Mouse (Mus musculus): ENCODE data around the gene Eif2b4. TPM values are rescaled to one million over a fixed set of nuclear protein-coding genes. Genes with fewer than 3 reads are reported as not detected.

The Eif2b4 gene
- 56.7 and 58.6 TPM in 2 replicates for polyA plus RNA-seq (2014; fragmentation: Nextera tagmentation; extraction: Ambion mirVana)

GRCm38 (mm10) chr5:31192939-31193630 lies at the start of gene Eif2b4, which contains the start of gene Snx17:
TSS of gene Eif2b4 (minus strand) at chr5:31193430.
TSS of gene Snx17 (plus strand) at chr5:31193227.
- Histone ChIP-seq H3K9me3 (replicated peaks; ENCODE audit: control insufficient read depth, low read length) (no peaks in the 10 kb centered on the region), H3K4me3 (ENCODE audit: low read depth, low read length) (peak within 1 kb of the TSS; percentile 73), H3K27ac (ENCODE audit: low read depth, low read length) (peak within 1 kb of the TSS; percentile 89), H3K9ac (ENCODE audit: low read depth, low read length) (peak within 1 kb of the TSS; percentile 90), H3K4me1 (ENCODE audit: control insufficient read depth, insufficient read depth, low read length) (peaks cover 11% of the 10 kb centered on the region), H3K36me3 (ENCODE audit: control insufficient read depth, insufficient read depth, low read length) (peaks cover 29% of the 10 kb centered on the region), H3K27me3 (ENCODE audit: control insufficient read depth, insufficient read depth, low read length) (no peaks in the 10 kb centered on the region), H3K4me2 (peak within 1 kb of the TSS; percentile 82)
- peak; percentile 92 for ATAC-seq (replicated peaks; ENCODE audit: insufficient number of reproducible peaks, low FRiP score, low TSS enrichment)
- under 1% methylated on average over 48 of the region's 48 CpGs for WGBS (ENCODE audit: insufficient replicate concordance)

DNA sequence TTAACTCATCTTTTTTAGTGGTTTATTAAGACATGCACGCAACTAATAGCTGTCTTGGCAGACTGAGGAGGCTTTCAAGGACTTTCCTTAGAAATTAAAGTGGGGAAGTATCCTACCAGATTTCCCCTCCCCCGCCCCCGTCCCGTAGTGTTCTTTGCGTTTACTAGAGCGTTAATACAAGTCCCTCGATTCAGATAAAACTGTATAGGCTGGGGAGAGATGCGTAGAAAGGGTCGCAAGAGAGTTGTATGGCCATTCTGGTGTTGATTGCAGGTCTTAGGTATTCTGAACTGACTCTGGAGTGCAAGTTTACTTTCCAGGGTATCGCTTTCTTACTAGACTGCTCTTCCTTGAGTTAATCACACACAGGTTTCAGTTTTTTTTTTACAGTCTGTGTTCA lies 49.0 kb upstream of the Eif2b4 start:
- Histone ChIP-seq H3K4me3 (ENCODE audit: low read depth, low read length) (peak overlapping the region; percentile 89), H3K36me3 (ENCODE audit: control insufficient read depth, insufficient read depth, low read length) (peaks cover 24% of the 10 kb centered on the region), H3K4me1 (ENCODE audit: control insufficient read depth, insufficient read depth, low read length) (peaks cover 5% of the 10 kb centered on the region), H3K9ac (ENCODE audit: low read depth, low read length) (peak overlapping the region; percentile 98), H3K27ac (ENCODE audit: low read depth, low read length) (peak overlapping the region; percentile 99; the same call in 1 of the 2 replicates), H3K9me3 (replicated peaks; ENCODE audit: control insufficient read depth, low read length) (no peaks in the 10 kb centered on the region), H3K27me3 (ENCODE audit: control insufficient read depth, insufficient read depth, low read length) (no peaks in the 10 kb centered on the region), H3K4me2 (peak overlapping the region; percentile 75)
- WGBS (ENCODE audit: insufficient replicate concordance) = 26% methylated on average over 10 of the region's 10 CpGs
- ATAC-seq (replicated peaks; ENCODE audit: insufficient number of reproducible peaks, low FRiP score, low TSS enrichment) = no peak

- Histone ChIP-seq H3K36me3 (ENCODE audit: control insufficient read depth, insufficient read depth, low read length) (peaks cover 21% of the 10 kb centered on the region), H3K27me3 (ENCODE audit: control insufficient read depth, insufficient read depth, low read length) (no peaks in the 10 kb centered on the region), H3K4me1 (ENCODE audit: control insufficient read depth, insufficient read depth, low read length) (peaks cover 5% of the 10 kb centered on the region), H3K9ac (ENCODE audit: low read depth, low read length) (peak overlapping the region; percentile 98), H3K4me2 (peak overlapping the region; percentile 75), H3K4me3 (ENCODE audit: low read depth, low read length) (peak overlapping the region; percentile 89), H3K9me3 (replicated peaks; ENCODE audit: control insufficient read depth, low read length) (no peaks in the 10 kb centered on the region), H3K27ac (ENCODE audit: low read depth, low read length) (peak overlapping the region; percentile 99)
- 2% methylated on average over 13 of the region's 13 CpGs for WGBS (ENCODE audit: insufficient replicate concordance)
- ATAC-seq (replicated peaks; ENCODE audit: insufficient number of reproducible peaks, low FRiP score, low TSS enrichment) = no peak
Measured at GRCm38 (mm10) chr5:31241522-31242034, 48.3 kb upstream of the Eif2b4 start.

GRCm38 (mm10) chr5:31240637-31241521 lies 47.6 kb upstream of the Eif2b4 start, which contains the start of the genes Nrbp1 and Gm9970:
TSS of gene Nrbp1 (plus strand) at chr5:31240864.
TSS of gene Gm9970 (minus strand) at chr5:31241232.
- peak within 1 kb of the TSS; percentile 98 for H3K9ac ChIP-seq (ENCODE audit: low read depth, low read length)
- peaks cover 2% of the 10 kb centered on the region; the same call in 1 of the 2 replicates for H3K9me3 ChIP-seq (replicated peaks; ENCODE audit: control insufficient read depth, low read length)
- H3K27me3 ChIP-seq (ENCODE audit: control insufficient read depth, insufficient read depth, low read length) = no peaks in the 10 kb centered on the region
- H3K27ac ChIP-seq (ENCODE audit: low read depth, low read length) = peak within 1 kb of the TSS; percentile 99
- ATAC-seq (replicated peaks; ENCODE audit: insufficient number of reproducible peaks, low FRiP score, low TSS enrichment) = peak; percentile 98
- under 1% methylated on average over 80 of the region's 103 CpGs for WGBS (ENCODE audit: insufficient replicate concordance)
- peaks cover 5% of the 10 kb centered on the region for H3K4me1 ChIP-seq (ENCODE audit: control insufficient read depth, insufficient read depth, low read length)
- peak within 1 kb of the TSS; percentile 75 for H3K4me2 ChIP-seq
- peaks cover 16% of the 10 kb centered on the region for H3K36me3 ChIP-seq (ENCODE audit: control insufficient read depth, insufficient read depth, low read length)
- H3K4me3 ChIP-seq (ENCODE audit: low read depth, low read length) = peak within 1 kb of the TSS; percentile 89

DNA sequence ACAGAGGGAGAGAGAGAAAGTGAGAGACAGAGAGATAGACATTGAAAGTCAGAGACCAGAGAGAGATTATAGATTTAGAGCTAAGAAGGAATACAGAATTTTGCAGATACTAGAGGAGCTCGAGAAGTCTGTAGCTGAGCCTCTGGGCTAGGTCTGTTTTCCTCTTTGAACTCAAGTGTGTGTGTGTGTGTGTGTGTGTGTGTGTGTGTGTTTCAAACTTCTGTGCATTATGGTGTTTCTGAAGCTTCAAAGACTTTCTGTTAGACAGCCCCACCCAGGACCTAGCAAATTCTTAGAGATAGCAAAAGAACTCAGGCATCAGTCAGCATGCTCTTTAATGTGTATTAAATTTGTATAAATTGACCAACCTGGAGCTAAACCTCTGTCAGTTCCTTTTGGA lies 33.4 kb upstream of the Eif2b4 start:
- WGBS (ENCODE audit: insufficient replicate concordance) = 41% methylated on average over 1 of the region's 1 CpGs
- H3K27ac ChIP-seq (ENCODE audit: low read depth, low read length) = no peak overlapping the region
- no peak overlapping the region for H3K9ac ChIP-seq (ENCODE audit: low read depth, low read length)
- H3K36me3 ChIP-seq (ENCODE audit: control insufficient read depth, insufficient read depth, low read length) = no peaks in the 10 kb centered on the region
- no peaks in the 10 kb centered on the region for H3K9me3 ChIP-seq (replicated peaks; ENCODE audit: control insufficient read depth, low read length)
- no peak for ATAC-seq (replicated peaks; ENCODE audit: insufficient number of reproducible peaks, low FRiP score, low TSS enrichment)
- H3K4me2 ChIP-seq = no peak overlapping the region
- H3K4me3 ChIP-seq (ENCODE audit: low read depth, low read length) = no peak overlapping the region
- H3K27me3 ChIP-seq (ENCODE audit: control insufficient read depth, insufficient read depth, low read length) = no peaks in the 10 kb centered on the region; the same call in 1 of the 2 replicates
- H3K4me1 ChIP-seq (ENCODE audit: control insufficient read depth, insufficient read depth, low read length) = no peaks in the 10 kb centered on the region

DNA sequence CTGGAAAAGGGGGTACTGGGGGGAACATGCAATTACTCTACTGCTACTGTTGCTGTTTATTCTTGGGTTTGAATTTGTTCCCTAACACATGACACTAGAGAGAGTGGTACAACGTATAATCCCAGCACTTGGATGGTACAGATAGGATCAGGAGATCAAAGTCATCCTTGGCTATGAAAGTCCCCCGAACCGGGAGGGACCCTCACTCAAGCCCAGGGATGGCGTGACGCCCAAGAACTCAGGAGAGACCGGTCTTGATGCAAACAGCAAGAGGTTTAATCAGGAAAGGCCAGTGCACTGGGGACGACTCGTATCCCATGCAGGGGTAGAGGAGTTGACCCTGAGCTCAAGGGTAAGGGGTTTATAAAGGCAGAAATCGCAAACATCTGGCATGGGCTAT lies 29.5 kb upstream of the Eif2b4 start:
- Histone ChIP-seq H3K4me2 (no peak overlapping the region), H3K36me3 (ENCODE audit: control insufficient read depth, insufficient read depth, low read length) (no peaks in the 10 kb centered on the region), H3K4me3 (ENCODE audit: low read depth, low read length) (no peak overlapping the region), H3K27me3 (ENCODE audit: control insufficient read depth, insufficient read depth, low read length) (no peaks in the 10 kb centered on the region; the same call in 1 of the 2 replicates), H3K9ac (ENCODE audit: low read depth, low read length) (no peak overlapping the region), H3K9me3 (replicated peaks; ENCODE audit: control insufficient read depth, low read length) (no peaks in the 10 kb centered on the region), H3K27ac (ENCODE audit: low read depth, low read length) (no peak overlapping the region), H3K4me1 (ENCODE audit: control insufficient read depth, insufficient read depth, low read length) (0 out of 2 replicates have a peak, but pooled peaks cover 6% of the 10 kb centered on the region)
- ATAC-seq (replicated peaks; ENCODE audit: insufficient number of reproducible peaks, low FRiP score, low TSS enrichment) = no peak
- WGBS (ENCODE audit: insufficient replicate concordance) = 92% methylated on average over 9 of the region's 9 CpGs

DNA sequence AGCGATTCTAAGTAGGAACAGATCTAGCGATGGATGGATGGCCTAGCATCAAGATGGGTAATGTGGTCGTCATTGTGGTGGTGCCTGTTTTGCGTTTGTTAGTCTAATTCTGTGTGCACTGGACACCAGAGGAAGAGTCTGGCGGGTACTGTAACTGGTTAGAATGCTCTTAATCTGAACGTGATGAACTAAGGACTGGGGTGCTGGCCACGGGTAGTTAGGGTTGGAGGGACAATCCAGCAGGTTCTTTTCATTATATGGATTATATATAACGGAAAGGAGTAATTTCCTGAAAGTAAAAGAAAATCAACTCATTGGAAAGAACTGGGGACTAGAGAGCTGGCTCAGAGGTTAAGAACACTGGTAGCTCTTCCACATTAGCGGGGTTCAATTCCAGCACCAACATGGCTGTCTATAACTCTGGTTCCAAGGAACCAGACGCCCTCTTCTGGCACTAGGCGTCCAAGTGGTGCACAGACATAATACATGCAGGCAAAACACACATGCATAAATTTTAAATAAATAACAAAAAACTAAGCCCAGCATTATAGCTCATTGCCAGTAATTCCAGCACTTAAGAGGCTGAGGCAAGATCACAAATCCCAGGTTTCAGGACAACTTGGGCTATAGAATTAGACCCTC lies 28.2 kb upstream of the Eif2b4 start:
- 15% methylated on average over 11 of the region's 11 CpGs for WGBS (ENCODE audit: insufficient replicate concordance)
- Histone ChIP-seq H3K9ac (ENCODE audit: low read depth, low read length) (peak overlapping the region; percentile 96), H3K4me3 (ENCODE audit: low read depth, low read length) (peak overlapping the region; percentile 94), H3K27ac (ENCODE audit: low read depth, low read length) (peak overlapping the region; percentile 89), H3K4me1 (ENCODE audit: control insufficient read depth, insufficient read depth, low read length) (0 out of 2 replicates have a peak, but pooled peaks cover 6% of the 10 kb centered on the region), H3K36me3 (ENCODE audit: control insufficient read depth, insufficient read depth, low read length) (no peaks in the 10 kb centered on the region), H3K27me3 (ENCODE audit: control insufficient read depth, insufficient read depth, low read length) (no peaks in the 10 kb centered on the region), H3K4me2 (peak overlapping the region; percentile 90), H3K9me3 (replicated peaks; ENCODE audit: control insufficient read depth, low read length) (no peaks in the 10 kb centered on the region)
- ATAC-seq (replicated peaks; ENCODE audit: insufficient number of reproducible peaks, low FRiP score, low TSS enrichment) = no peak
